Mouse (Mus musculus): ENCODE results near the gene Hsdl2. TPM values are rescaled to one million over a fixed set of nuclear protein-coding genes. Genes with fewer than 3 reads are reported as not detected.
A peak's percentile ranks its signal among the peaks of the same experiment; 100 is the strongest.
"Not testable (repeated sequence)": the region's sequence is repeated elsewhere in the genome, so short reads cannot be mapped to it uniquely, and the experiment has no call there.

Hsdl2 gene
- total RNA-seq (2017): 17.7 and 19.1 TPM in 2 replicates

GRCm38 (mm10) chr4:59581314-59582185, at the start of gene Hsdl2:
Gene Hsdl2 (plus strand): TSS chr4:59581563.
- peak; percentile 95 for ATAC-seq (ENCODE audit: extremely low read depth, insufficient number of reproducible peaks, low FRiP score, poor library complexity, severe bottlenecking)

GRCm38 (mm10) chr4:59533268-59533667, 48.1 kb upstream of the Hsdl2 start:
- no peak for ATAC-seq (ENCODE audit: extremely low read depth, insufficient number of reproducible peaks, low FRiP score, poor library complexity, severe bottlenecking)

- ATAC-seq (ENCODE audit: extremely low read depth, insufficient number of reproducible peaks, low FRiP score, poor library complexity, severe bottlenecking): no peak
Observed at GRCm38 (mm10) chr4:59535624-59536023, 45.7 kb upstream of the Hsdl2 start.

- ATAC-seq (ENCODE audit: extremely low read depth, insufficient number of reproducible peaks, low FRiP score, poor library complexity, severe bottlenecking): no peak
Observed at GRCm38 (mm10) chr4:59536281-59536680, 45.1 kb upstream of the Hsdl2 start.

GRCm38 (mm10) chr4:59543006-59543405, 38.4 kb upstream of the Hsdl2 start:
- no peak for ATAC-seq (ENCODE audit: extremely low read depth, insufficient number of reproducible peaks, low FRiP score, poor library complexity, severe bottlenecking)

GRCm38 (mm10) chr4:59544654-59545053, 36.7 kb upstream of the Hsdl2 start:
- no peak for ATAC-seq (ENCODE audit: extremely low read depth, insufficient number of reproducible peaks, low FRiP score, poor library complexity, severe bottlenecking)

- no peak for ATAC-seq (ENCODE audit: extremely low read depth, insufficient number of reproducible peaks, low FRiP score, poor library complexity, severe bottlenecking)
Observed at GRCm38 (mm10) chr4:59546285-59547071, 34.9 kb upstream of the Hsdl2 start.

- ATAC-seq (ENCODE audit: extremely low read depth, insufficient number of reproducible peaks, low FRiP score, poor library complexity, severe bottlenecking): no peak
Observed at GRCm38 (mm10) chr4:59547136-59547889, 34.0 kb upstream of the Hsdl2 start.

- no peak for ATAC-seq (ENCODE audit: extremely low read depth, insufficient number of reproducible peaks, low FRiP score, poor library complexity, severe bottlenecking)
Observed at GRCm38 (mm10) chr4:59548011-59548559, 33.3 kb upstream of the Hsdl2 start.

GRCm38 (mm10) chr4:59548560-59549174, 32.7 kb upstream of the Hsdl2 start:
- peak; percentile 40; the same call in 1 of the 2 replicates for ATAC-seq (ENCODE audit: extremely low read depth, insufficient number of reproducible peaks, low FRiP score, poor library complexity, severe bottlenecking)

- peak; percentile 76 for ATAC-seq (ENCODE audit: extremely low read depth, insufficient number of reproducible peaks, low FRiP score, poor library complexity, severe bottlenecking)
Observed at GRCm38 (mm10) chr4:59549175-59549976, 32.0 kb upstream of the Hsdl2 start, which contains the start of gene Ptbp3. Gene Ptbp3 (minus strand): TSS chr4:59549364.

GRCm38 (mm10) chr4:59549977-59550560, 31.3 kb upstream of the Hsdl2 start:
- ATAC-seq (ENCODE audit: extremely low read depth, insufficient number of reproducible peaks, low FRiP score, poor library complexity, severe bottlenecking): no peak

GRCm38 (mm10) chr4:59551901-59552300, 29.5 kb upstream of the Hsdl2 start:
- no peak for ATAC-seq (ENCODE audit: extremely low read depth, insufficient number of reproducible peaks, low FRiP score, poor library complexity, severe bottlenecking)

- ATAC-seq (ENCODE audit: extremely low read depth, insufficient number of reproducible peaks, low FRiP score, poor library complexity, severe bottlenecking): no peak
Observed at GRCm38 (mm10) chr4:59552835-59553234, 28.5 kb upstream of the Hsdl2 start.

GRCm38 (mm10) chr4:59553576-59553975, 27.8 kb upstream of the Hsdl2 start:
- no peak for ATAC-seq (ENCODE audit: extremely low read depth, insufficient number of reproducible peaks, low FRiP score, poor library complexity, severe bottlenecking)

- no peak for ATAC-seq (ENCODE audit: extremely low read depth, insufficient number of reproducible peaks, low FRiP score, poor library complexity, severe bottlenecking)
Observed at GRCm38 (mm10) chr4:59555177-59555576, 26.2 kb upstream of the Hsdl2 start.

GRCm38 (mm10) chr4:59557343-59557742, 24.0 kb upstream of the Hsdl2 start:
- not testable (repeated sequence) for ATAC-seq (ENCODE audit: extremely low read depth, insufficient number of reproducible peaks, low FRiP score, poor library complexity, severe bottlenecking)

Measured in neutrophil, adult 5-6 weeks (primary cell).